Mouse (Mus musculus): Measurements from ENCODE around the gene Apba2. TPM values are rescaled to one million over a fixed set of nuclear protein-coding genes. Genes with fewer than 3 reads are reported as not detected.

Gene Apba2
- polyA plus RNA-seq, 1 experiment from 2014 or later = 154 TPM

DNA sequence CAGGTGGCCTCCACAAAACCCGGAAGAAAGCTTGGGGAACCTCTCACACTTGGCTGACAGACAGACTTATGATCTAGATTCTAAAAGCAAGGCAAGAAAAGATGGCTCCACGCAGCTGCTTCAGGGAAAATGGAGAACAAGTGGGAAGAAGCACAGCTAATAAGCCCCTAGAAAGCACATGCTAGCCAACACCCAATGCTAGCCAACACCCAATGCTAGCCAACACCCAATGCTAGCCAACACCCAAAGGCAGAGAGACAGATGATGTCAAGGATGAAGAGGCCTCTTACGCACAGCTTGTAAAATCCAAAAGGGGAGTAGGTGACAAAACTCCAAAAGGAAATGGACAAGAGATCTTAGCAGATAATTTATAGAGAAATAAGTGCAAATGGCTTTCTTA, 108.4 kb downstream of the Apba2 start:
- Histone ChIP-seq H3K36me3 (peaks cover 6% of the 10 kb centered on the region; the same call in 1 of the 2 replicates), H3K9me3 (0 out of 2 replicates have a peak, but pooled peaks cover 3% of the 10 kb centered on the region), H3K9ac (no peak overlapping the region), H3K4me1 (replicated peaks) (no peaks in the 10 kb centered on the region), H3K4me3 (no peak overlapping the region), H3K4me2 (no peak overlapping the region), H3K27ac (no peak overlapping the region), H3K27me3 (no peaks in the 10 kb centered on the region)
- ATAC-seq (ENCODE audit: low FRiP score) = no peak
- WGBS = 93% methylated on average over 3 of the region's 3 CpGs

DNA sequence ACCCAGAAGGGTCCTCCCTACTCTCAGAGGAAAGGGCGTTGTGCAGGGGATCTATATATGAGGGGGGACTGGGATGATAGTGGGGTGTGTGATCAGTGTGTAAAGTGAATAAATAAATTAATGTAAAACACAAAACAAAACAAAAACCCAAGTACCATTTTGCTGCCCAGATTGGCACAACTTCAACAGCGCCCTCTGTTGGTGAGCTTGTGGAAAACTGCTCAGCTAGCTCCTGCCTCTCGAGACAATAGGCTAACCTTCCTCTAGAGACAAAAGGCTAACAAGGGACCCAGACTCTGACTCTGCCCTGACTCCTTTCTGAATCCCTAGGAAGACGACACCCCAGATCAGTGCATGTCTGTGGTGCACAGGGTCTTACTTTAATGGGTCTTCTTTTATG, 109.4 kb downstream of the Apba2 start:
- Histone ChIP-seq H3K27me3 (no peaks in the 10 kb centered on the region), H3K4me3 (no peak overlapping the region), H3K27ac (no peak overlapping the region), H3K9ac (no peak overlapping the region), H3K9me3 (0 out of 2 replicates have a peak, but pooled peaks cover 3% of the 10 kb centered on the region), H3K4me1 (replicated peaks) (no peaks in the 10 kb centered on the region), H3K36me3 (peaks cover 6% of the 10 kb centered on the region; the same call in 1 of the 2 replicates), H3K4me2 (no peak overlapping the region)
- WGBS = 71% methylated on average over 4 of the region's 4 CpGs
- ATAC-seq (ENCODE audit: low FRiP score) = no peak

DNA sequence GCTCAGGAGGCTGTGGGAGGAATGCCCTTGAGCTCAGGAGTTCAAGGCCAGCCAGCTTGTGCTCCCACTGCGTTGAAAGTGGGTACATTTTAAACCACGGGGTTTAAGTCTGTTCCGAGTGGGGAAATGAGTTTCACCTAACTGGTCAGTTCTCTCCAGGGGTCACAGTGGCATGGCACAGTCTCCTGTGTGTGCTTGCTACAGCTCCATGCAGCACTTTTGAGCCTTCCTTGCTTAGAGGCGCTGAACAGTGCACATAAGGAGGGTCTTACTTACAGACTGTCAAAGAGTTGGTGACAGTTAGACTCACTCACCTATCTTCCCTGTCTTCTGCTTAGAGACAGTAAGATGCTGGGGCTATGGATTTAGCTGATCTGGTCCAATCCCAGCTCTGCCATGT, 117.8 kb downstream of the Apba2 start:
- peaks cover 20% of the 10 kb centered on the region for H3K4me1 ChIP-seq (replicated peaks)
- no peak overlapping the region for H3K9ac ChIP-seq

DNA sequence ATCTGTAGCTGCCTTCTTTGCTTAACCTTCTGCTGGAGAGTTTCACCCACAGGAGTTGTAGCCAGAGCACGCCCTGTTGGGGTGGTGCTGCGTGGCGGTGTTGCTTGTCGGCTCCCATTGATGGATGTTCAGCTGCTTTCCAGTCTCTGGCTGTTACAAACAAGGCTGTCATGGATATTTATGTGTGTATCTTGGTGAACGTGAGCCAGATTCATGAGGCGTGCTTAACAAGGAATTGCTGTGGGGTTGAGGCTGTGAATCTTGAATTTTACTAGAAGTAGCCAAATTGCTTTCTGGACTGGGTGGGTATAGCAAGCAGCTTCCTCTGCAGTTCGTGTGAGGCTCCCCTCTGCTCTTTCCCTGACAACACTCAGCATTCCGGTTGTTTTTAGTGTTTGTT, 125.0 kb downstream of the Apba2 start:
- Histone ChIP-seq H3K27me3 (no peaks in the 10 kb centered on the region), H3K9ac (no peak overlapping the region), H3K9me3 (no peaks in the 10 kb centered on the region), H3K4me2 (no peak overlapping the region), H3K4me3 (no peak overlapping the region), H3K4me1 (replicated peaks) (peaks cover 50% of the 10 kb centered on the region), H3K36me3 (no peaks in the 10 kb centered on the region), H3K27ac (peak overlapping the region; percentile 44; the same call in 1 of the 2 replicates)
- ATAC-seq (ENCODE audit: low FRiP score) = no peak
- WGBS = 56% methylated on average over 8 of the region's 8 CpGs

More for the DNA sequence above, 117.8 kb downstream of the Apba2 start:
- Histone ChIP-seq H3K36me3 (no peaks in the 10 kb centered on the region), H3K4me3 (no peak overlapping the region), H3K27me3 (no peaks in the 10 kb centered on the region), H3K9me3 (no peaks in the 10 kb centered on the region), H3K27ac (no peak overlapping the region), H3K4me2 (no peak overlapping the region)
- no peak for ATAC-seq (ENCODE audit: low FRiP score)
- 94% methylated on average over 4 of the region's 4 CpGs for WGBS

DNA sequence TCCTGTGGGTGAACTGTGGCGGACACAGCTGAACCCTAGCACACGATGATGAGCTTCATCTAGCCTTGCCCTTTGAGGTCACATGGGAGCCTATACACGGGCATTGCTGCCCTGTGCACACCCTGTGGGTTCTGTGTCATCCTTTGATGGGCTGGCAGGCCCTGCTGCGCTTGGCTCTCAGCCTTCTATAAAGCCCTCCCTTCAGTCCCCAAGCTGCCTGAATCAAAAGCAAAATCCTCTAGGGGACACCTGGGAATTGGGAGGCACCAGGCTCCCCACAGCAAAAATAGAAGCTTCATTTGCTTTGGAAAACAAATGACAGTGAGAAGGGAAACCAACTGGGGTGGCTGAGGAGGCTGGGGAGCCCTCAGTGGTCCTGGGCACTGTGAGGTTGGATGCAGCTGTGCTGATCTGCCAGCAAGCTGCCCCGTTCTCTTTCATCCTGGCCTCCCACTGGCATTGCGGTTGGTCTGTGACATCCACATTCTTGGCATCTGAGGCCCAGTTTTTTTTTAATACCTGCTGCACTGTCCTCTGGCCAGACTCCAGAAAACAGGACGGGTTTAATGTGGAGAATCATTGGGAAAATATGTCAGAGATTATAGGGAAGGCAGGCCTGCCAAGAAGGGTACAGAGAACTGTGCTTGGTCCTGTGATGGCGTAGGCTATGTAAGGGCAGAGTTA, 126.6 kb downstream of the Apba2 start:
- no peak for ATAC-seq (ENCODE audit: low FRiP score)
- H3K27me3 ChIP-seq = no peaks in the 10 kb centered on the region
- H3K4me1 ChIP-seq (replicated peaks) = peaks cover 66% of the 10 kb centered on the region
- no peak overlapping the region for H3K4me2 ChIP-seq
- H3K9ac ChIP-seq = 0 out of 2 replicates have a peak overlapping the region, but pooled peaks have one; percentile 30
- no peak overlapping the region for H3K4me3 ChIP-seq
- no peaks in the 10 kb centered on the region for H3K36me3 ChIP-seq
- no peaks in the 10 kb centered on the region for H3K9me3 ChIP-seq
- H3K27ac ChIP-seq = 0 out of 2 replicates have a peak overlapping the region, but pooled peaks have one; percentile 26
- 43% methylated on average over 8 of the region's 8 CpGs for WGBS

DNA sequence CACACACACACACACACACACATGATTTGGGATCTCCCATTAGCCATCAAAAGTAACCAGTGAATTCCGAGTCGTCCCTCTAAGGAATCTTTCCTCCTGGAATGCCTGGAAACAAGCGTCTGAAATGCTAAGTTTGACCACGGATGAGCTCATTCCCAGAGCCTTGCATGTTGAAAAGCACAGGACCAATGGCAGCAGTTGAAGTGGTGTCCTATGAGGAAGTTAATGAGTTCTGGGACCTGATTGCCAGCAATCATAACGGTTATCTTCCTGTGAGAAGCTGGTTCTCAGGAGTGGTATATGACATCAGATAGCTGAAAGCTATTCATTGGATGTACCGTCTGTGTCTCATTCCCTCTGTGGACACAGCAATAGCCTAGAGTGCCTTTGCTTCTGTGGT, 129.2 kb downstream of the Apba2 start:
- no peak overlapping the region; the same call in 1 of the 2 replicates for H3K9ac ChIP-seq
- peaks cover 3% of the 10 kb centered on the region; the same call in 1 of the 2 replicates for H3K36me3 ChIP-seq
- no peak overlapping the region for H3K4me3 ChIP-seq
- no peaks in the 10 kb centered on the region for H3K9me3 ChIP-seq
- no peaks in the 10 kb centered on the region for H3K27me3 ChIP-seq
- H3K4me2 ChIP-seq = no peak overlapping the region
- peak overlapping the region; percentile 62; the same call in 1 of the 2 replicates for H3K27ac ChIP-seq
- 80% methylated on average over 6 of the region's 6 CpGs for WGBS
- peaks cover 73% of the 10 kb centered on the region for H3K4me1 ChIP-seq (replicated peaks)
- no peak for ATAC-seq (ENCODE audit: low FRiP score)

DNA sequence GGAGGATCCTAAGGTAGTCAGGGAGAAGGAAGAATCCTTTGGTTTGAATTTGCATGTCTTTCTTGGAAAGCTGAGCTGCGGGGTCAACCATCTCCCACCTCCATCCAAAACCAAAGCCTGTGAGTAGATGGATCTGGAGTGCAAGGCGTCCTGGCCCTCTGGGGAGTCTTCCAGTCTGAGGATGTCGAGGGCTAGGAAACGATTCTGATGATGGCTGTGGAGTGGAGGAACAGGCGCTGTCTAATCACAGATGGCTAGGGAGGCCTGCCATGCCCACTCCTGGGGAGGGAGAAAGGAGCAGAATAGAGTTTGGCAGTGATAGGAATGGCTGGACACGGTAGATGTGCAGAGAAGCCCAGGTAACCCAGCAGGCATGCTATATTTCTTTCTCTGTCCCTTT, 129.6 kb downstream of the Apba2 start:
- Histone ChIP-seq H3K36me3 (peaks cover 4% of the 10 kb centered on the region; the same call in 1 of the 2 replicates), H3K9ac (no peak overlapping the region; the same call in 1 of the 2 replicates), H3K9me3 (no peaks in the 10 kb centered on the region), H3K4me1 (replicated peaks) (peaks cover 70% of the 10 kb centered on the region), H3K4me3 (no peak overlapping the region), H3K27me3 (no peaks in the 10 kb centered on the region), H3K4me2 (no peak overlapping the region), H3K27ac (peak overlapping the region; percentile 62)
- 58% methylated on average over 6 of the region's 6 CpGs for WGBS
- ATAC-seq (ENCODE audit: low FRiP score) = no peak

DNA sequence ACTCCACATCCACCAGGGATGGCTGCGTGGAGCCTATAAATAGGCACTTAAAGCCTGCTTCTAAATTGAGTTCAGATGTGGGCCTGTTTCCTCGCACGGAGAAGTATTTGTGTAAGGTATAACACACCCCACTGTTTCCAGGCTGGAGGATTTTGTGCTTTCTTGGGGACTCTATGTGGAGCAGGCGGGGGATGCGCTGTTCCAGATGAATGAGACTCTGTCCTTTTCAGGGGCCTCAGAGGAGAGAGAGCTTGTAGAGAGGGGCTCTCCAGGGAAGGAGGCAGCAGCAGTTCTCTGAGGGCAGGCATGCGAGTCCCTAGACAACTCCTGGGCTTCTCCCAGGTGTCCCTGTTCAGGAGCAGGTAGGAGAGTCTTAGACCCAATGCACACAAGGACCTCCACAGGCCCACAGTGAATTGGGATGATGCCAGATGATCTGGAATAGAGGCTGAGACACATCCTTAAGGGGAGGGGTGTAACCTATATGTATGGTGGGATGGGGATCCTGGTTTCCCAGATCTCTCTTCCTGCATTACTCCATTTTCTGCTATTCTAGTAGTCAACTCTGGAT, 130.4 kb downstream of the Apba2 start:
- H3K4me3 ChIP-seq = no peak overlapping the region
- peaks cover 4% of the 10 kb centered on the region; the same call in 1 of the 2 replicates for H3K36me3 ChIP-seq
- no peak for ATAC-seq (ENCODE audit: low FRiP score)
- no peak overlapping the region for H3K4me2 ChIP-seq
- WGBS = 50% methylated on average over 6 of the region's 6 CpGs
- H3K9ac ChIP-seq = no peak overlapping the region
- H3K27ac ChIP-seq = peak overlapping the region; percentile 62
- H3K4me1 ChIP-seq (replicated peaks) = peaks cover 64% of the 10 kb centered on the region
- no peaks in the 10 kb centered on the region for H3K27me3 ChIP-seq
- no peaks in the 10 kb centered on the region for H3K9me3 ChIP-seq

DNA sequence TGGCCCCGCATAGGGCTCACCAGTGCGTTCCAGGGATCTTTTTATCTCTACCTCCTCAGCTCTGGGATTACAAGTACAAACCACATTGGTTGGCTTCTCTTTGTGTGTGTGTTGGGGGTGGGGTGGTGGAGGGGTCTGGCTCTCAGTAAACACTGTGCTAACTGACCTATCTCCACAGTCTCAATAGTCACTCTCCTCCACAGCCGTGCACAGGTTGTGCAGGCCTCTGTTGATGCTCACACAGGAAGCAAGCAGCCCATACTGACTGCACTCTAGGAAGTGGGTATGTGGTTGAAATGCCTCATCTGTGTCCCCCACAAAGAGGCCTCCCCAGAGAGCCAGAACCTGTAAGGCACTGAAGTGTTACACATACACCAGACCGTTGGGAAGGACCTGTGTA, 131.7 kb downstream of the Apba2 start:
- Histone ChIP-seq H3K4me2 (no peak overlapping the region), H3K4me3 (no peak overlapping the region), H3K9ac (0 out of 2 replicates have a peak overlapping the region, but pooled peaks have one; percentile 13), H3K36me3 (peaks cover 4% of the 10 kb centered on the region; the same call in 1 of the 2 replicates), H3K4me1 (replicated peaks) (peaks cover 54% of the 10 kb centered on the region), H3K9me3 (no peaks in the 10 kb centered on the region), H3K27me3 (no peaks in the 10 kb centered on the region), H3K27ac (peak overlapping the region; percentile 62)
- WGBS = 36% methylated on average over 4 of the region's 4 CpGs
- no peak for ATAC-seq (ENCODE audit: low FRiP score)

DNA sequence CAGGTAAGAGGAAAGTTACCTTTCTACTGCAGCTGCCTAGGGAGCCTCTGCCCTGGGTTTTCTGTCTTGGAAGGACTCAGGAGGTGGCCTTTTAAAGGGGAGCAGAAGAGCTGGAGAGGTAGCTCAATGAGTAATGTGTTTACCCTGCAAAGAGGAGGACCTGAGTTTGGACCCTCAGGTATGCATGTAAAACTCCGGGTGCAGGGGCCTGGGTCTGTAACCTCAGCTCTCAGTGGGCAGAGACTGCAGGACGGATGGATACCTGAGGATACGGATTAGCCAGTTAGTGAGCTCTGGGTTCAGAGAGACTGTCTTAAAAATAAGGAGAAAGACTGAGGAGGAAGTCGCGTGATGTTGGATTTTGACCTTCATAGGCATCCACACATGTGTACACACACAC, 132.4 kb downstream of the Apba2 start:
- H3K4me1 ChIP-seq (replicated peaks) = peaks cover 48% of the 10 kb centered on the region
- WGBS = 63% methylated on average over 5 of the region's 5 CpGs
- H3K4me2 ChIP-seq = no peak overlapping the region
- no peak for ATAC-seq (ENCODE audit: low FRiP score)
- peaks cover 4% of the 10 kb centered on the region; the same call in 1 of the 2 replicates for H3K36me3 ChIP-seq
- H3K9ac ChIP-seq = no peak overlapping the region
- no peaks in the 10 kb centered on the region for H3K9me3 ChIP-seq
- H3K4me3 ChIP-seq = no peak overlapping the region
- H3K27me3 ChIP-seq = no peaks in the 10 kb centered on the region
- peak overlapping the region; percentile 62 for H3K27ac ChIP-seq

DNA sequence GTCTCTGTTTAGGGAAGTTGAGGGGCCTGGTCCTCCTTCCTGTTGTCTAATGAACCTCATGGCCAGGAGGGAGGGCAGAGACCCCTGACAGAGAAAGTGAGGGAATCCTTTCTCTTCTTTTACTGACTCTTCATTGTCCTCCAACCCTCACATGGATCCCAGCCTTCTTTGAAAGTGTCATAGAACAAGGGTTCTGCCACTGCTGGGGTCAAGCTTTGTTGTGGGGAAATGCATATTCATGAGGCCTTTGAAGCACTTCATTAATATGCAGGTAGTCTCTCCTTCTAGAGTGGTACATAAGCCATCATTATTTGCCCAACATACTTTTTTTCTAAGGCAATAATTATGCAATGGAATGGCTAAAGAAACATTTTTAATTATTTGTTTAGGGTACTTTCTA, 133.0 kb downstream of the Apba2 start:
- Histone ChIP-seq H3K4me3 (no peak overlapping the region), H3K27ac (peak overlapping the region; percentile 62; the same call in 1 of the 2 replicates), H3K9me3 (no peaks in the 10 kb centered on the region), H3K4me1 (replicated peaks) (peaks cover 46% of the 10 kb centered on the region), H3K4me2 (no peak overlapping the region), H3K27me3 (no peaks in the 10 kb centered on the region), H3K9ac (no peak overlapping the region), H3K36me3 (peaks cover 4% of the 10 kb centered on the region; the same call in 1 of the 2 replicates)
- no peak for ATAC-seq (ENCODE audit: low FRiP score)

DNA sequence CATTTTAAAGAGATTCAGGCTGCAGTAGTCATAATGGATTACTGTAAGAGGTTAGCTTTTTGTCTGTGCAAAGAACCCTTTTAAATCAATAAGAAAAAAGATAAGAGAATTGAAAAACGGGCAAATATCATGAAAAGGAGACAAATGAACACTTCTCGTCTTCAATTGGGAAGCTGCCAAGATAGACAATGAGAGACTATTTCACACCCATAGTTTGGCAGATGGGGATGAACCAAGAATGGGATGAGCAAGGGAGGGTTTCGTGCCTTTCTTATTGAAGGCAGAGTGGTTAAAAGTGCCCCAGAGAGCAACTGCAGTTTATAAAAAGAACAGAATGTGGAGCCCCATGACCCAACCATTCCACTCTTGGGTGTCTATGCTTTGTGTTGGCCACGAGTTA, 137.4 kb downstream of the Apba2 start:
- H3K4me2 ChIP-seq = no peak overlapping the region
- H3K27ac ChIP-seq = no peak overlapping the region
- WGBS = 60% methylated on average over 4 of the region's 4 CpGs
- no peak overlapping the region for H3K4me3 ChIP-seq
- no peaks in the 10 kb centered on the region for H3K9me3 ChIP-seq
- ATAC-seq (ENCODE audit: low FRiP score) = no peak
- peaks cover 9% of the 10 kb centered on the region for H3K36me3 ChIP-seq
- no peak overlapping the region for H3K9ac ChIP-seq
- no peaks in the 10 kb centered on the region for H3K27me3 ChIP-seq
- H3K4me1 ChIP-seq (replicated peaks) = peaks cover 11% of the 10 kb centered on the region
